Mouse (Mus musculus) brain, embryonic 14.5 days (tissue): ENCODE measurements around the gene Smok3b.

Experiments used
- CTCF ChIP-seq: fragments of 200-500 bp; IDR thresholded peaks from 2 replicates; pipeline ENCODE4 v1.5.1; 2012; ENCODE audit warnings: inconsistent platforms, mild to moderate bottlenecking, moderate library complexity, borderline replicate concordance; ENCODE audit not compliant: insufficient read depth, insufficient read length; ENCODE audit errors: extremely low read depth
- POLR2A ChIP-seq: fragments of 200-500 bp; IDR thresholded peaks from 2 replicates; pipeline ENCODE4 v1.6.1; 2012; ENCODE audit warnings: mild to moderate bottlenecking, inconsistent platforms, borderline replicate concordance; ENCODE audit not compliant: poor library complexity, insufficient read depth, insufficient read length, severe bottlenecking; ENCODE audit errors: extremely low read depth

GRCm38 (mm10) chr5:138088366-138088765 is 67.1 kb downstream of the Smok3b start:
- TF ChIP-seq CTCF (no peak), POLR2A (no peak)
